17 mouse cellular contexts compared by ENCODE assay signal in genomic region chr2:38937396-38937795, GRCm38 (mm10). TPM values are rescaled to one million over a fixed set of nuclear protein-coding genes. Genes with fewer than 3 reads are reported as not detected.
"Had no signal": no experiment of that assay in that cellular context is flagged by ENCODE, and none has a peak within 500 bp of the region (broad histone marks: within the 10 kb centered on the region; RNA-seq: fewer than 3 reads in every experiment).

No protein-coding gene starts in this region.

- H3K27ac ChIP-seq: midbrain, embryonic 10.5 days; midbrain, embryonic 12.5 days; neural tube, embryonic 13.5 days; neural tube, embryonic 15.5 days had no signal

- H3K4me3 ChIP-seq: midbrain, embryonic 10.5 days; midbrain, embryonic 12.5 days; myocyte; neural tube, embryonic 13.5 days; neural tube, embryonic 15.5 days had no signal

- H3K27me3 ChIP-seq: neural tube, embryonic 13.5 days; neural tube, embryonic 15.5 days had no signal

- ATAC-seq: midbrain, embryonic 16.5 days had no signal

- H3K36me3 ChIP-seq: midbrain, embryonic 10.5 days; midbrain, embryonic 12.5 days; neural tube, embryonic 13.5 days; neural tube, embryonic 15.5 days had no signal

- H3K4me2 ChIP-seq: lung, embryonic 14.5 days; midbrain, embryonic 12.5 days; neural tube, embryonic 13.5 days; neural tube, embryonic 15.5 days had no signal

- DNase-seq: lung, embryonic 14.5 days; lung, postnatal 10 days; midbrain, embryonic 14.5 days; retina, postnatal 1 day; right cerebral cortex, adult 18-20 months; right cerebral cortex, postnatal 25 days; right cerebral cortex, postnatal 4 days; thymus, adult 18-20 months; thymus, postnatal 14 days; thymus, postnatal 36 days had no signal

- H3K9ac ChIP-seq: lung, embryonic 14.5 days; midbrain, embryonic 12.5 days; neural tube, embryonic 13.5 days; neural tube, embryonic 15.5 days had no signal

- H3K9me3 ChIP-seq: midbrain, embryonic 10.5 days; midbrain, embryonic 12.5 days; neural tube, embryonic 13.5 days; neural tube, embryonic 15.5 days had no signal

RNA-seq across cellular contexts. Expression of gene Olfml2a, which starts 5.6 kb away (rescaled TPM):
- total RNA-seq: megakaryocyte-erythroid progenitor cell, adult 5-6 weeks had no signal
